Mouse (Mus musculus) hindbrain, embryonic 14.5 days (tissue): Measurements from ENCODE around the gene Atp5j. TPM values are rescaled to one million over a fixed set of nuclear protein-coding genes. Genes with fewer than 3 reads are reported as not detected.

Source experiments
- ATAC-seq: fragments of 200-750 bp; cut with Nextera tagmentation; 2 replicates; pipeline ENCODE4 v1.8.0; 2017; ENCODE audit warnings: moderate number of reproducible peaks, mild to moderate bottlenecking, moderate TSS enrichment, moderate library complexity; ENCODE audit not compliant: low FRiP score
- DNase-seq: peaks from one replicate; pipeline ENCODE4 v3.0.0-alpha.2; 2015; ENCODE audit warnings: low spot score
- H3K27ac ChIP-seq: fragments of 300-500 bp; sonication (generic); 2 replicates; pipeline ENCODE4 v1.5.1; 2014; ENCODE audit warnings: mild to moderate bottlenecking, moderate library complexity
- H3K27me3 ChIP-seq: fragments of 300-500 bp; sonication (generic); 2 replicates; pipeline ENCODE4 v1.6.1; 2014; ENCODE audit warnings: mild to moderate bottlenecking, low read length, mixed read lengths; ENCODE audit not compliant: control insufficient read depth, insufficient read depth
- H3K36me3 ChIP-seq: fragments of 300-500 bp; sonication (generic); replicated peaks from 2 replicates; pipeline ENCODE4 v1.6.1; 2014; ENCODE audit not compliant: control insufficient read depth, insufficient read depth
- H3K4me1 ChIP-seq: fragments of 300-500 bp; sonication (generic); replicated peaks from 2 replicates; pipeline ENCODE4 v1.6.1; 2014; ENCODE audit warnings: antibody characterized with exemption, low read length, mixed read lengths; ENCODE audit not compliant: control insufficient read depth, insufficient read depth
- H3K4me2 ChIP-seq: fragments of 300-500 bp; sonication (generic); replicated peaks from 2 replicates; pipeline ENCODE4 v1.6.1; 2014; ENCODE audit warnings: mild to moderate bottlenecking, moderate library complexity
- H3K4me3 ChIP-seq: fragments of 300-500 bp; sonication (generic); replicated peaks from 2 replicates; pipeline ENCODE4 v1.5.1; 2014; ENCODE audit warnings: mild to moderate bottlenecking, low read length
- H3K9ac ChIP-seq: fragments of 300-500 bp; sonication (generic); 2 replicates; pipeline ENCODE4 v1.6.1; 2014
- H3K9me3 ChIP-seq: fragments of 300-500 bp; sonication (generic); 2 replicates; pipeline ENCODE4 v1.6.1; 2016; ENCODE audit warnings: low read length; ENCODE audit not compliant: control insufficient read depth
- WGBS: fragments of 180-500 bp; shearing (Covaris S2); extraction: QIAGEN DNeasy Blood & Tissue Kit; methylation state at CpG from one replicate; pipeline ENCODE4 v1.1.7; 2014; 5-methylcytosine and 5-hydroxymethylcytosine counted together
- polyA plus RNA-seq: library from polyadenylated mRNA; unstranded; fragments of >200 nt; fragmentation: Nextera tagmentation; extraction: Ambion mirVana; gene quantifications from 2 replicates; pipeline ENCODE4 v1.2.1, GENCODE M21; 2014

Gene Atp5j
- polyA plus RNA-seq, 1 experiment from 2014 or later, result 881 TPM

GRCm38 (mm10) chr16:84817423-84817822 lies 18.0 kb downstream of the Atp5j start:
- H3K9me3 ChIP-seq, result no peaks in the 10 kb centered on the region
- no peaks in the 10 kb centered on the region for H3K4me1 ChIP-seq
- H3K9ac ChIP-seq, result no peak overlapping the region
- H3K36me3 ChIP-seq, result peaks cover 20% of the 10 kb centered on the region; the same call in 1 of the 2 replicates
- H3K4me2 ChIP-seq, result no peak overlapping the region
- no peak overlapping the region for H3K4me3 ChIP-seq
- no peaks in the 10 kb centered on the region for H3K27me3 ChIP-seq
- H3K27ac ChIP-seq, result no peak overlapping the region
- DNase-seq (peak; percentile 73), ATAC-seq (peak; percentile 64; the same call in 1 of the 2 replicates)
- WGBS, result 41% methylated on average over 7 of the region's 7 CpGs

GRCm38 (mm10) chr16:84814511-84814910 lies 20.9 kb downstream of the Atp5j start:
- Histone ChIP-seq H3K27ac (no peak overlapping the region), H3K27me3 (no peaks in the 10 kb centered on the region), H3K4me3 (no peak overlapping the region), H3K9ac (no peak overlapping the region), H3K4me2 (no peak overlapping the region), H3K9me3 (no peaks in the 10 kb centered on the region), H3K4me1 (no peaks in the 10 kb centered on the region), H3K36me3 (peaks cover 2% of the 10 kb centered on the region)
- WGBS, result 85% methylated on average over 8 of the region's 8 CpGs
- DNase-seq, result no peak
- no peak for ATAC-seq

DNA sequence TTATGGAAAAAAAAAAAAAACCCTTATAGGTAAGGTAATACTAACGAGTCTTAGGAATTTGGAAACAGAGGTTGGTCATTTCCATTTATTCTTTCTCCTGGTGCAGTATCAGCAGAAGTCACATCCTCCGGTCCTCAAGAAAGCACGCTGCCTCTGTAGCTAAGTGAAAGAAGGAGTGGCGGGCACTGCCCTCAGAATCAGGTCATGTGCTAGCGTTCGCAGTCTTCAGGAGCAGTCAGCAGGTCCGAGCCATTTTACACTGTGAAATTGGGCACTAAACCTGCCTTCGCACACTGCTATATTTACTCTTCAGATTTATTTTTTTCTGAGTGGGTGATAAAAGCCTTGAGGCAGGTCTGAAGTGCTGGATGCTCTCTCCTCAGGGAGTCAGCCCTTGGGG lies 21.6 kb downstream of the Atp5j start:
- H3K36me3 ChIP-seq, result peaks cover 6% of the 10 kb centered on the region
- H3K27ac ChIP-seq, result no peak overlapping the region
- no peak overlapping the region for H3K9ac ChIP-seq
- H3K4me2 ChIP-seq, result no peak overlapping the region
- no peaks in the 10 kb centered on the region for H3K9me3 ChIP-seq
- no peak for DNase-seq
- no peaks in the 10 kb centered on the region for H3K4me1 ChIP-seq
- 91% methylated on average over 8 of the region's 8 CpGs for WGBS
- no peak for ATAC-seq
- no peaks in the 10 kb centered on the region for H3K27me3 ChIP-seq
- no peak overlapping the region for H3K4me3 ChIP-seq

- ATAC-seq, result no peak
- 93% methylated on average over 1 of the region's 1 CpGs for WGBS
- no peaks in the 10 kb centered on the region for H3K9me3 ChIP-seq
Observed at GRCm38 (mm10) chr16:84810254-84810653, 25.2 kb downstream of the Atp5j start.

GRCm38 (mm10) chr16:84807874-84808273 lies 27.6 kb downstream of the Atp5j start:
- Histone ChIP-seq H3K27me3 (no peaks in the 10 kb centered on the region), H3K9me3 (no peaks in the 10 kb centered on the region), H3K36me3 (peaks cover 10% of the 10 kb centered on the region), H3K27ac (no peak overlapping the region), H3K9ac (no peak overlapping the region), H3K4me1 (no peaks in the 10 kb centered on the region), H3K4me3 (no peak overlapping the region), H3K4me2 (no peak overlapping the region)
- DNase-seq (no peak), ATAC-seq (no peak)
- 96% methylated on average over 7 of the region's 7 CpGs for WGBS

More at GRCm38 (mm10) chr16:84810254-84810653, 25.2 kb downstream of the Atp5j start:
- peaks cover 10% of the 10 kb centered on the region for H3K36me3 ChIP-seq
- no peak for DNase-seq
- no peak overlapping the region for H3K4me2 ChIP-seq
- H3K9ac ChIP-seq, result no peak overlapping the region
- no peaks in the 10 kb centered on the region for H3K27me3 ChIP-seq
- no peak overlapping the region for H3K4me3 ChIP-seq
- no peaks in the 10 kb centered on the region for H3K4me1 ChIP-seq
- no peak overlapping the region for H3K27ac ChIP-seq

- DNase-seq (no peak), ATAC-seq (no peak)
- no peak overlapping the region for H3K27ac ChIP-seq
- no peaks in the 10 kb centered on the region for H3K27me3 ChIP-seq
- H3K9me3 ChIP-seq, result no peaks in the 10 kb centered on the region
- no peak overlapping the region for H3K4me3 ChIP-seq
- H3K4me2 ChIP-seq, result no peak overlapping the region
- WGBS, result over 99% methylated on average over 3 of the region's 3 CpGs
- no peak overlapping the region for H3K9ac ChIP-seq
- H3K36me3 ChIP-seq, result peaks cover 10% of the 10 kb centered on the region
- H3K4me1 ChIP-seq, result no peaks in the 10 kb centered on the region
Observed at GRCm38 (mm10) chr16:84806175-84806574, 29.2 kb downstream of the Atp5j start.

- Histone ChIP-seq H3K27ac (no peak overlapping the region), H3K9me3 (no peaks in the 10 kb centered on the region), H3K4me1 (no peaks in the 10 kb centered on the region), H3K36me3 (peaks cover 10% of the 10 kb centered on the region), H3K27me3 (no peaks in the 10 kb centered on the region), H3K4me3 (no peak overlapping the region), H3K4me2 (no peak overlapping the region), H3K9ac (no peak overlapping the region)
- 87% methylated on average over 5 of the region's 5 CpGs for WGBS
- DNase-seq, result no peak
- no peak for ATAC-seq
Observed at GRCm38 (mm10) chr16:84804866-84805265, 30.6 kb downstream of the Atp5j start.

DNA sequence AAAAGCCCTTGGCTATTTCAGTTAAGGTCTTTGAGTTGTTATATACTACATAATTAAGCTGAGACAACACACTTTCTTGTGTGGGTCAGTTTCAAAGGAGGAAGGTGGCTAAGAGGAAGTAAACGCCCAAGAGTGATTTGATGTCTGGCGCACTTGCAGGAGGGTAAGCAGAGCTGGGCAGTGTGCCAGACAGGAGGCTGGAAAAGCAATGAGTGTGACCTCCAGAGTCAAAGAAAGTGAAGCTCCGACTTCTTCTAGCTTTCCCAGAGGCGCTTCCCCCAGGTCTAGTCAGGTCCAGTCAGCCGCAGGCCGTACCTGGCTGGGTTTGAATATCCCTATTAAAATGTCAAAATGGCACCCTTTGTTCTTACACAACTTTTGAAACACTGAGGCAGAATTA lies 33.2 kb downstream of the Atp5j start:
- WGBS, result 70% methylated on average over 6 of the region's 6 CpGs
- Histone ChIP-seq H3K9ac (no peak overlapping the region), H3K4me3 (no peak overlapping the region), H3K27me3 (no peaks in the 10 kb centered on the region), H3K36me3 (peaks cover 3% of the 10 kb centered on the region; the same call in 1 of the 2 replicates), H3K9me3 (no peaks in the 10 kb centered on the region), H3K4me1 (no peaks in the 10 kb centered on the region), H3K4me2 (no peak overlapping the region), H3K27ac (no peak overlapping the region)
- DNase-seq, result no peak
- ATAC-seq, result no peak

- Histone ChIP-seq H3K36me3 (no peaks in the 10 kb centered on the region), H3K27me3 (no peaks in the 10 kb centered on the region), H3K9me3 (no peaks in the 10 kb centered on the region), H3K4me1 (no peaks in the 10 kb centered on the region), H3K4me2 (no peak overlapping the region), H3K27ac (no peak overlapping the region), H3K9ac (no peak overlapping the region), H3K4me3 (no peak overlapping the region)
- DNase-seq (no peak), ATAC-seq (no peak)
- WGBS, result 100% methylated on average over 1 of the region's 2 CpGs
Observed at GRCm38 (mm10) chr16:84800038-84800437, 35.4 kb downstream of the Atp5j start.

DNA sequence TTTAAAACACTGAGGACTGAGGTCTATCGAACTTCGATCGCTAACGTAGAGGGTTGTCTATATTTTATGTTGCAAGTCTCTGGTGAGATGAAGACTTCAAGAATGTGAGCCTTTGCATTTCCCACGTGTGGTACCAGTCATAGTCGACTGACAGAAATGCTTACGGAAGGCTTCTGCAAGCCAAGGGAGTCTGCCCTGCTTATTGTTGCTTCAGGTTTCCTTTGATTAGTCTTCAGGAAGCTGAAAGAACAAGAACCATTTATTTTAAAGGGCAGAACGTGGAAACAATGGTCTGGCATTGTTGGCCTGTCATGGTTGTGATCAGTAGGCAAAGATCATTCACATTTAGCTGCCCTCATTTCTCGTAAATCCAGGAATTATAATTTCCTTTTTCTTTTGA lies 38.7 kb downstream of the Atp5j start:
- Histone ChIP-seq H3K9me3 (no peaks in the 10 kb centered on the region), H3K36me3 (no peaks in the 10 kb centered on the region), H3K4me2 (no peak overlapping the region), H3K27ac (no peak overlapping the region), H3K4me1 (no peaks in the 10 kb centered on the region), H3K9ac (no peak overlapping the region), H3K4me3 (no peak overlapping the region), H3K27me3 (no peaks in the 10 kb centered on the region)
- no peak for ATAC-seq
- 58% methylated on average over 9 of the region's 9 CpGs for WGBS
- DNase-seq, result no peak
